Mouse (Mus musculus) lung, adult 18-20 months (tissue): ENCODE measurements around the gene Capn11.

Source experiments
- DNase-seq, 2 experiments: peaks; one replicate each; pipeline ENCODE4 v3.0.0; 2022; ENCODE audit warnings: mixed read lengths in 2 of 2

Gene Capn11

DNA sequence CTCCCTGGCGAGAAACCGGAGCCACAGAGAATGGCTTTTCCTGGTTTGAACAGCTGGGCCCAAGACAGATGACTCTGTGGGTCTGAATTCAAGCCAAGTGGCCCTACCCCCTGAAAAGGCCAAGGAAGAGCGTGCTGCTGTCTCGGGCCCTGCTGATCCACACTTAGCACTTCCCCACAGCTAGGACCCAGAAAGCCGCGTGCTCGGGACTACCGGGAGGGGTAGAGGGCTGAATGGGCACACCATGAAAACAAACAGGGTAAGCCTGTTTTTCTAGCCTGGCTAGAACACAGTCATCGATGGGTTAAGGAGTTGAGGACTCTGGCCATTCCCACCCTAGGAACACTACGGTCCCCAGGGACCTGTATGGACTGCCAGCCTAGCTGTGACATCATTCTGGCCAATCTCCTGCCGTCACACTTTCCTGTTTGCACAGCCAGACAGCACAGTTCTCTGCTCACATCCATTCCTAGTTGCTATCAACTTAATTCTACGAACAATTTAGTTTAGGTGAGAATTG lies 78.1 kb downstream of the Capn11 start:
- DNase-seq: peak; percentile 59 to 72
